ENCODE assay signal across 9 mouse cellular contexts in genomic region chr5:88928201-88928916, GRCm38 (mm10). TPM values are rescaled to one million over a fixed set of nuclear protein-coding genes. Genes with fewer than 3 reads are reported as not detected.
DNase-seq lines count a peak whose midpoint lies in the region; ATAC-seq lines count a peak whose summit lies in the region.
"Had no signal": no experiment of that assay in that cellular context is flagged by ENCODE, and none has a peak within 500 bp of the region (broad histone marks: within the 10 kb centered on the region; RNA-seq: fewer than 3 reads in every experiment).

No protein-coding gene starts in this region.

- H3K36me3 ChIP-seq in heart, embryonic 11.5 days (ENCODE audit: control insufficient read depth, insufficient read depth, low read length), result no peaks in the 10 kb centered on the region
- no peaks in the 10 kb centered on the region for H3K36me3 ChIP-seq in heart, embryonic 15.5 days
- no peaks in the 10 kb centered on the region for H3K36me3 ChIP-seq in neural tube, embryonic 15.5 days
- H3K36me3 ChIP-seq: limb, embryonic 12.5 days had no signal

- no peaks in the 10 kb centered on the region for H3K9me3 ChIP-seq in heart, embryonic 11.5 days (replicated peaks; ENCODE audit: control insufficient read depth, low read length)
- no peaks in the 10 kb centered on the region for H3K9me3 ChIP-seq in heart, embryonic 15.5 days (replicated peaks)
- no peaks in the 10 kb centered on the region for H3K9me3 ChIP-seq in neural tube, embryonic 15.5 days (replicated peaks)
- H3K9me3 ChIP-seq: limb, embryonic 12.5 days had no signal

- H3K4me3 ChIP-seq in heart, embryonic 11.5 days (ENCODE audit: low read depth, low read length), result no peak overlapping the region
- H3K4me3 ChIP-seq in heart, embryonic 15.5 days, result no peak overlapping the region
- H3K4me3 ChIP-seq in neural tube, embryonic 15.5 days (replicated peaks), result no peak overlapping the region
- H3K4me3 ChIP-seq: limb, embryonic 12.5 days had no signal

- H3K27ac ChIP-seq in heart, embryonic 11.5 days (ENCODE audit: low read depth, low read length), result no peak overlapping the region
- peak overlapping the region; percentile 98 for H3K27ac ChIP-seq in heart, embryonic 15.5 days
- no peak overlapping the region for H3K27ac ChIP-seq in neural tube, embryonic 15.5 days (replicated peaks)
- H3K27ac ChIP-seq: limb, embryonic 12.5 days had no signal

- no peak overlapping the region for H3K4me2 ChIP-seq in heart, embryonic 11.5 days
- peak overlapping the region; percentile 57 for H3K4me2 ChIP-seq in heart, embryonic 15.5 days
- no peak overlapping the region for H3K4me2 ChIP-seq in neural tube, embryonic 15.5 days
- H3K4me2 ChIP-seq: limb, embryonic 12.5 days had no signal

- peaks cover 26% of the 10 kb centered on the region for H3K4me1 ChIP-seq in heart, embryonic 11.5 days (ENCODE audit: control insufficient read depth, insufficient read depth, low read length)
- H3K4me1 ChIP-seq in heart, embryonic 15.5 days (replicated peaks), result peaks cover 45% of the 10 kb centered on the region
- H3K4me1 ChIP-seq in neural tube, embryonic 15.5 days, result peaks cover 24% of the 10 kb centered on the region

- no peaks in the 10 kb centered on the region for H3K27me3 ChIP-seq in heart, embryonic 11.5 days (ENCODE audit: control insufficient read depth, insufficient read depth, low read length)
- H3K27me3 ChIP-seq in heart, embryonic 15.5 days, result no peaks in the 10 kb centered on the region
- H3K27me3 ChIP-seq in neural tube, embryonic 15.5 days (replicated peaks), result no peaks in the 10 kb centered on the region
- H3K27me3 ChIP-seq: limb, embryonic 12.5 days had no signal

- no peak for DNase-seq in heart, postnatal 25 days (ENCODE audit: low spot score)
- DNase-seq in 3T3-L1 (ENCODE audit: low read depth, low spot score) (peak; percentile 80), ES-CJ7 (ENCODE audit: low read depth, low spot score) (peak; percentile 22)
- peak; percentile 59 to 72 for DNase-seq in left cerebral cortex, postnatal 14 days (ENCODE audit: low spot score in 2 of 2)
- no peak for DNase-seq in cerebellum, adult 11 months

- 43% methylated on average over 13 of the region's 13 CpGs for WGBS in heart, embryonic 11.5 days (ENCODE audit: insufficient replicate concordance)
- 35% methylated on average over 13 of the region's 13 CpGs for WGBS in heart, embryonic 15.5 days
- WGBS in neural tube, embryonic 15.5 days, result 54% methylated on average over 13 of the region's 13 CpGs

- no peak for ATAC-seq in heart, embryonic 11.5 days (replicated peaks; ENCODE audit: insufficient number of reproducible peaks, low FRiP score, low TSS enrichment)
- no peak for ATAC-seq in heart, embryonic 15.5 days (replicated peaks; ENCODE audit: insufficient number of reproducible peaks, insufficient read depth, low FRiP score, low read depth)
- ATAC-seq in neural tube, embryonic 15.5 days (ENCODE audit: low FRiP score), result peak; percentile 32; the same call in 1 of the 2 replicates

- 0 out of 2 replicates have a peak overlapping the region, but pooled peaks have one; percentile 46 for H3K9ac ChIP-seq in heart, embryonic 11.5 days (ENCODE audit: low read depth, low read length)
- no peak overlapping the region for H3K9ac ChIP-seq in heart, embryonic 15.5 days
- H3K9ac ChIP-seq in neural tube, embryonic 15.5 days (replicated peaks), result no peak overlapping the region
- H3K9ac ChIP-seq: limb, embryonic 12.5 days had no signal

- intact Hi-C loops in heart, postnatal 25 days (cut with DNase I), result loop anchor here (2.0 kb wide), 1 partner anchor 292 kb away; no protein-coding TSS in a partner anchor
- intact Hi-C loops in left cerebral cortex, postnatal 14 days (cut with DNase I), result loop anchor here (2.0 to 5.0 kb wide), 2 partner anchors 292 to 449 kb away; no protein-coding TSS in a partner anchor

RNA-seq across cellular contexts. Expression of gene Slc4a4, which starts 41.7 kb away (rescaled TPM):
- 2.9 and 3.4 TPM in 2 replicates for polyA plus RNA-seq in heart, embryonic 11.5 days (2014; fragmentation: Nextera tagmentation; extraction: Ambion mirVana)
- 10 to 100 TPM; 20.7 to 24.4 TPM for total RNA-seq in heart, postnatal 25 days (2021)
- 5.1 and 6.0 TPM in 2 replicates for polyA plus RNA-seq in heart, embryonic 15.5 days (2015; fragmentation: Nextera tagmentation; extraction: Ambion mirVana)
- 100 to 1,000 TPM; 110 to 122 TPM for total RNA-seq in left cerebral cortex, postnatal 14 days (2021)
- polyA plus RNA-seq in neural tube, embryonic 15.5 days (2015; fragmentation: Nextera tagmentation; extraction: Ambion mirVana), result 12.2 and 13.4 TPM in 2 replicates

Comparison
In these comparisons a context has a peak if more than half of its experiments do, and no peak if none do; other contexts are left out.
1. DNase-seq: peak in 3T3-L1 (single experiment), ES-CJ7 (single experiment) and left cerebral cortex, postnatal 14 days (2 of 2); none in heart, postnatal 25 days (single experiment) and cerebellum, adult 11 months (single experiment).